Mouse (Mus musculus) stomach, embryonic 14.5 days (tissue): ENCODE results near the gene Ttc30a1. TPM values are rescaled to one million over a fixed set of nuclear protein-coding genes. Genes with fewer than 3 reads are reported as not detected.
A peak's percentile ranks its signal among the peaks of the same experiment; 100 is the strongest.
"Not testable (repeated sequence)": the region's sequence is repeated elsewhere in the genome, so short reads cannot be mapped to it uniquely, and the experiment has no call there.

Experiments used
- ATAC-seq: fragments of 200-750 bp; cut with Nextera tagmentation; 2 replicates; pipeline ENCODE4 v1.8.0; 2017; ENCODE audit warnings: low read depth, moderate TSS enrichment; ENCODE audit not compliant: insufficient number of reproducible peaks, insufficient read depth, low FRiP score
- H3K27ac ChIP-seq: fragments of 300-500 bp; sonication (generic); 2 replicates; pipeline ENCODE4 v1.5.1; 2014; ENCODE audit warnings: mild to moderate bottlenecking, low read length, moderate library complexity, mixed read lengths
- H3K27me3 ChIP-seq: fragments of 300-500 bp; sonication (generic); 2 replicates; pipeline ENCODE4 v1.6.1; 2014; ENCODE audit warnings: low read length, control low read depth, mixed read lengths; ENCODE audit not compliant: control insufficient read depth, insufficient read depth
- H3K36me3 ChIP-seq: fragments of 300-500 bp; sonication (generic); 2 replicates; pipeline ENCODE4 v1.6.1; 2014; ENCODE audit warnings: mild to moderate bottlenecking, control low read depth, low read length, moderate library complexity, mixed read lengths; ENCODE audit not compliant: control insufficient read depth, insufficient read depth
- H3K4me1 ChIP-seq: fragments of 300-500 bp; sonication (generic); 2 replicates; pipeline ENCODE4 v1.6.1; 2014; ENCODE audit warnings: low read length, control low read depth, mixed read lengths; ENCODE audit not compliant: control insufficient read depth, insufficient read depth
- H3K4me2 ChIP-seq: fragments of 300-500 bp; sonication (generic); replicated peaks from 2 replicates; pipeline ENCODE4 v1.6.1; 2014; ENCODE audit warnings: low read depth, low read length, control low read depth
- H3K4me3 ChIP-seq: fragments of 300-500 bp; sonication (generic); 2 replicates; pipeline ENCODE4 v1.5.1; 2014; ENCODE audit warnings: low read depth, low read length, control low read depth
- H3K9ac ChIP-seq: fragments of 300-500 bp; sonication (generic); replicated peaks from 2 replicates; pipeline ENCODE4 v1.6.1; 2014; ENCODE audit warnings: low read depth, mild to moderate bottlenecking, control low read depth, low read length, moderate library complexity, mixed read lengths
- H3K9me3 ChIP-seq: fragments of 300-500 bp; sonication (generic); 2 replicates; pipeline ENCODE4 v1.6.1; 2016; ENCODE audit warnings: low read depth, low read length, control low read depth; ENCODE audit not compliant: control insufficient read depth
- WGBS: fragments of 180-500 bp; shearing (Covaris S2); extraction: QIAGEN DNeasy Blood & Tissue Kit; methylation state at CpG from one replicate; pipeline ENCODE4 v1.1.7; 2014; 5-methylcytosine and 5-hydroxymethylcytosine counted together
- polyA plus RNA-seq: library from polyadenylated mRNA; unstranded; fragments of >200 nt; fragmentation: Nextera tagmentation; extraction: Ambion mirVana; gene quantifications from 2 replicates; pipeline ENCODE4 v1.2.1, GENCODE M21; 2014

The Ttc30a1 gene
- 7.8 and 8.2 TPM in 2 replicates for polyA plus RNA-seq

GRCm38 (mm10) chr2:75981440-75982081, at the start of gene Ttc30a1:
Ttc30a1 (minus strand) TSS chr2:75981967.
- not testable (repeated sequence) for H3K27me3 ChIP-seq, H3K4me1 ChIP-seq, H3K36me3 ChIP-seq, H3K9me3 ChIP-seq
- 1% methylated on average over 29 of the region's 34 CpGs for WGBS
- peak; percentile 59; the same call in 1 of the 2 replicates for ATAC-seq
- Histone ChIP-seq H3K27ac (peak within 1 kb of the TSS; percentile 28; the same call in 1 of the 2 replicates), H3K9ac (peak within 1 kb of the TSS; percentile 33), H3K4me3 (peak within 1 kb of the TSS; percentile 41), H3K4me2 (peak within 1 kb of the TSS; percentile 56)

GRCm38 (mm10) chr2:76030080-76030479, 48.3 kb upstream of the Ttc30a1 start:
- Histone ChIP-seq H3K27ac (no peak overlapping the region), H3K36me3 (no peaks in the 10 kb centered on the region), H3K9me3 (no peaks in the 10 kb centered on the region), H3K4me3 (no peak overlapping the region), H3K9ac (no peak overlapping the region), H3K4me1 (peaks cover 11% of the 10 kb centered on the region; the same call in 1 of the 2 replicates), H3K4me2 (peak overlapping the region; percentile 28; the same call in 1 of the 2 replicates), H3K27me3 (no peaks in the 10 kb centered on the region)
- WGBS, result 31% methylated on average over 8 of the region's 8 CpGs
- no peak for ATAC-seq

GRCm38 (mm10) chr2:76029081-76029901, 47.5 kb upstream of the Ttc30a1 start:
- WGBS, result 18% methylated on average over 20 of the region's 20 CpGs
- H3K27ac ChIP-seq, result peak overlapping the region; percentile 52; the same call in 1 of the 2 replicates

GRCm38 (mm10) chr2:76016890-76017289, 35.1 kb upstream of the Ttc30a1 start:
- H3K4me2 ChIP-seq, result no peak overlapping the region
- 21% methylated on average over 7 of the region's 7 CpGs for WGBS

More at GRCm38 (mm10) chr2:76029081-76029901, 47.5 kb upstream of the Ttc30a1 start:
- Histone ChIP-seq H3K4me1 (peaks cover 11% of the 10 kb centered on the region; the same call in 1 of the 2 replicates), H3K36me3 (no peaks in the 10 kb centered on the region), H3K27me3 (no peaks in the 10 kb centered on the region), H3K4me3 (peak overlapping the region; percentile 1; the same call in 1 of the 2 replicates), H3K9me3 (no peaks in the 10 kb centered on the region), H3K4me2 (peak overlapping the region; percentile 28), H3K9ac (no peak overlapping the region)
- peak; percentile 71; the same call in 1 of the 2 replicates for ATAC-seq

GRCm38 (mm10) chr2:76016136-76016535, 34.4 kb upstream of the Ttc30a1 start:
- 84% methylated on average over 8 of the region's 8 CpGs for WGBS
- no peak for ATAC-seq
- H3K27ac ChIP-seq, result no peak overlapping the region
- no peak overlapping the region for H3K4me3 ChIP-seq
- H3K36me3 ChIP-seq, result no peaks in the 10 kb centered on the region
- no peak overlapping the region for H3K4me2 ChIP-seq
- H3K4me1 ChIP-seq, result no peaks in the 10 kb centered on the region
- no peak overlapping the region for H3K9ac ChIP-seq
- H3K27me3 ChIP-seq, result no peaks in the 10 kb centered on the region
- no peaks in the 10 kb centered on the region for H3K9me3 ChIP-seq

More at GRCm38 (mm10) chr2:76016890-76017289, 35.1 kb upstream of the Ttc30a1 start:
- no peaks in the 10 kb centered on the region for H3K27me3 ChIP-seq
- H3K9ac ChIP-seq, result no peak overlapping the region
- no peaks in the 10 kb centered on the region for H3K9me3 ChIP-seq
- no peaks in the 10 kb centered on the region for H3K36me3 ChIP-seq
- H3K4me1 ChIP-seq, result no peaks in the 10 kb centered on the region
- no peak overlapping the region for H3K27ac ChIP-seq
- no peak for ATAC-seq
- H3K4me3 ChIP-seq, result no peak overlapping the region

- no peak overlapping the region for H3K9ac ChIP-seq
Observed at GRCm38 (mm10) chr2:76015460-76015859, 33.7 kb upstream of the Ttc30a1 start.

GRCm38 (mm10) chr2:76014659-76015058, 32.9 kb upstream of the Ttc30a1 start:
- H3K4me3 ChIP-seq, result no peak overlapping the region
- H3K4me1 ChIP-seq, result no peaks in the 10 kb centered on the region
- no peaks in the 10 kb centered on the region for H3K36me3 ChIP-seq
- H3K4me2 ChIP-seq, result no peak overlapping the region
- no peak overlapping the region for H3K9ac ChIP-seq
- ATAC-seq, result no peak
- H3K27me3 ChIP-seq, result no peaks in the 10 kb centered on the region
- no peak overlapping the region for H3K27ac ChIP-seq
- no peaks in the 10 kb centered on the region for H3K9me3 ChIP-seq
- WGBS, result 76% methylated on average over 3 of the region's 3 CpGs

More at GRCm38 (mm10) chr2:76015460-76015859, 33.7 kb upstream of the Ttc30a1 start:
- Histone ChIP-seq H3K4me2 (no peak overlapping the region), H3K36me3 (no peaks in the 10 kb centered on the region), H3K27ac (no peak overlapping the region), H3K9me3 (no peaks in the 10 kb centered on the region), H3K4me3 (no peak overlapping the region), H3K4me1 (no peaks in the 10 kb centered on the region), H3K27me3 (no peaks in the 10 kb centered on the region)
- WGBS, result 95% methylated on average over 7 of the region's 7 CpGs
- ATAC-seq, result no peak

GRCm38 (mm10) chr2:76006194-76006593, 24.4 kb upstream of the Ttc30a1 start:
- WGBS, result 11% methylated on average over 4 of the region's 4 CpGs
- Histone ChIP-seq H3K9me3 (no peaks in the 10 kb centered on the region), H3K4me1 (no peaks in the 10 kb centered on the region), H3K4me2 (no peak overlapping the region), H3K4me3 (no peak overlapping the region), H3K36me3 (no peaks in the 10 kb centered on the region), H3K27me3 (no peaks in the 10 kb centered on the region), H3K27ac (no peak overlapping the region), H3K9ac (no peak overlapping the region)
- no peak for ATAC-seq
